Mouse (Mus musculus) small intestine, adult 2 months (tissue): ENCODE measurements around the gene Mob3b.

Experiments used
- CTCF ChIP-seq: fragments of 200-500 bp; IDR thresholded peaks from 2 replicates; pipeline ENCODE4 v1.5.1; 2012; ENCODE audit warnings: low read depth, mild to moderate bottlenecking, control low read depth, inconsistent platforms, low read length, moderate library complexity, mixed read lengths; ENCODE audit not compliant: insufficient replicate concordance, insufficient read length; ENCODE audit errors: extremely low read depth
- POLR2A ChIP-seq: fragments of 200-500 bp; IDR thresholded peaks from 2 replicates; pipeline ENCODE4 v1.6.1; 2012; ENCODE audit warnings: low read depth, mild to moderate bottlenecking, control low read depth, inconsistent platforms, low read length, moderate library complexity

DNA sequence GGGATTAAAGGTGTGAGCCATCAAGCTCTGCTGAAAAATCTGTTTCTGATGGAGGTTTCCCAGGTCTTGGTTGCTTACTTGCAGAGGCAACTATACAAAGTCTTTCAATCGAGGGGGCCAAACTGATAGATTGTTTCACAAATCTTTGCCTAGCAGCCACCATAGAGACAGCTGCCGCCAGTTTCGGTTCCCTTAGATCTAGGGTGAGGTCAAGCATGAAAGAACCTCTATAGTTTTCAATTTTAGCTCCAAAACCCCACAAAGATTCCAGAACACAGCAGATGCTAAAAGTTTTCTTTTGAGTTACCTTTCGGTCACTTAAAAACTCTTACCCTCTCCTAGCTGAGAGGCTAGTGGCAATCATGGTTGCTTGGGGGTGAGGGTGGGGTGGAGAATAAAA lies 25.7 kb downstream of the Mob3b start:
- TF ChIP-seq CTCF: no peak
- TF ChIP-seq POLR2A: no peak
